In genomic region chr9:89908601-89909000, GRCm38 (mm10) we compare ENCODE assay signal across 7 mouse cellular contexts. TPM values are rescaled to one million over a fixed set of nuclear protein-coding genes. Genes with fewer than 3 reads are reported as not detected.
A peak's percentile ranks its signal among the peaks of the same experiment; 100 is the strongest.
DNase-seq lines count a peak whose midpoint lies in the region; ATAC-seq lines count a peak whose summit lies in the region.

No protein-coding gene starts in this region.

- ATAC-seq in hindbrain, embryonic 12.5 days (ENCODE audit: low FRiP score) = 0 out of 2 replicates have a peak, but pooled peaks have one; percentile 8
- ATAC-seq in neural tube, embryonic 14.5 days (ENCODE audit: low read depth) = 0 out of 2 replicates have a peak, but pooled peaks have one; percentile 12
- no peak for ATAC-seq in megakaryocyte-erythroid progenitor cell, adult 5-6 weeks (replicated peaks; ENCODE audit: low FRiP score, low TSS enrichment, poor library complexity, severe bottlenecking)

- H3K4me1 ChIP-seq in forebrain, embryonic 10.5 days = peaks cover 32% of the 10 kb centered on the region
- peaks cover 26% of the 10 kb centered on the region for H3K4me1 ChIP-seq in hindbrain, embryonic 12.5 days
- peaks cover 27% of the 10 kb centered on the region for H3K4me1 ChIP-seq in limb, embryonic 10.5 days
- peaks cover 2% of the 10 kb centered on the region; the same call in 1 of the 2 replicates for H3K4me1 ChIP-seq in neural tube, embryonic 14.5 days (ENCODE audit: control insufficient read depth, insufficient read depth, low read length)

- H3K9ac ChIP-seq in hindbrain, embryonic 12.5 days = peak overlapping the region; percentile 53
- H3K9ac ChIP-seq in neural tube, embryonic 14.5 days (replicated peaks; ENCODE audit: low read depth, low read length) = 0 out of 2 replicates have a peak overlapping the region, but pooled peaks have one; percentile 25

- WGBS in forebrain, embryonic 10.5 days = under 1% methylated on average over 32 of the region's 33 CpGs
- under 1% methylated on average over 33 of the region's 33 CpGs for WGBS in hindbrain, embryonic 12.5 days
- WGBS in limb, embryonic 10.5 days = under 1% methylated on average over 32 of the region's 33 CpGs
- WGBS in neural tube, embryonic 14.5 days = under 1% methylated on average over 33 of the region's 33 CpGs

- H3K4me2 ChIP-seq in hindbrain, embryonic 12.5 days (replicated peaks) = peak overlapping the region; percentile 88
- H3K4me2 ChIP-seq in neural tube, embryonic 14.5 days (ENCODE audit: low read depth, low read length) = peak overlapping the region; percentile 76

- DNase-seq in R1 (ENCODE audit: low read depth, low spot score) = peak; percentile 16
- peak; percentile 66 for DNase-seq in adrenal gland, postnatal 25 days
- DNase-seq in forebrain, embryonic 10.5 days (ENCODE audit: extremely low spot score, low spot score) = peak; percentile 34
- peak; percentile 66 for DNase-seq in limb, embryonic 10.5 days (ENCODE audit: low spot score)

- no peaks in the 10 kb centered on the region for H3K9me3 ChIP-seq in forebrain, embryonic 10.5 days
- no peaks in the 10 kb centered on the region for H3K9me3 ChIP-seq in hindbrain, embryonic 12.5 days (replicated peaks)
- no peaks in the 10 kb centered on the region for H3K9me3 ChIP-seq in limb, embryonic 10.5 days (replicated peaks)
- H3K9me3 ChIP-seq in neural tube, embryonic 14.5 days (ENCODE audit: control insufficient read depth, low read length) = no peaks in the 10 kb centered on the region

- no peak overlapping the region for H3K27ac ChIP-seq in forebrain, embryonic 10.5 days
- no peak overlapping the region for H3K27ac ChIP-seq in hindbrain, embryonic 12.5 days
- H3K27ac ChIP-seq in limb, embryonic 10.5 days = no peak overlapping the region
- no peak overlapping the region for H3K27ac ChIP-seq in neural tube, embryonic 14.5 days (ENCODE audit: low read depth, low read length)

- H3K36me3 ChIP-seq in forebrain, embryonic 10.5 days (replicated peaks) = no peaks in the 10 kb centered on the region
- H3K36me3 ChIP-seq in hindbrain, embryonic 12.5 days = no peaks in the 10 kb centered on the region
- no peaks in the 10 kb centered on the region for H3K36me3 ChIP-seq in limb, embryonic 10.5 days
- no peaks in the 10 kb centered on the region for H3K36me3 ChIP-seq in neural tube, embryonic 14.5 days (ENCODE audit: control insufficient read depth, insufficient read depth, low read length)

- peak overlapping the region; percentile 58 for H3K4me3 ChIP-seq in forebrain, embryonic 10.5 days
- H3K4me3 ChIP-seq in hindbrain, embryonic 12.5 days = peak overlapping the region; percentile 51
- H3K4me3 ChIP-seq in limb, embryonic 10.5 days = peak overlapping the region; percentile 57
- H3K4me3 ChIP-seq in neural tube, embryonic 14.5 days (ENCODE audit: low read depth, low read length) = peak overlapping the region; percentile 45

- peaks cover 88% of the 10 kb centered on the region for H3K27me3 ChIP-seq in forebrain, embryonic 10.5 days (ENCODE audit: poor library complexity, severe bottlenecking)
- peaks cover 85% of the 10 kb centered on the region for H3K27me3 ChIP-seq in hindbrain, embryonic 12.5 days
- peaks cover 83% of the 10 kb centered on the region for H3K27me3 ChIP-seq in limb, embryonic 10.5 days (ENCODE audit: low read depth, poor library complexity, severe bottlenecking)
- H3K27me3 ChIP-seq in neural tube, embryonic 14.5 days (ENCODE audit: control insufficient read depth, insufficient read depth, low read length) = peaks cover 51% of the 10 kb centered on the region

RNA-seq across cellular contexts. Expression of gene Rasgrf1, which starts 1.1 kb away (rescaled TPM):
- total RNA-seq in adrenal gland, postnatal 25 days (2021) = 14.8 and 15.4 TPM in 2 replicates
- not detected in 2 replicates for polyA plus RNA-seq in forebrain, embryonic 10.5 days (2016; fragmentation: Nextera tagmentation; extraction: Ambion mirVana)
- polyA plus RNA-seq in hindbrain, embryonic 12.5 days (2016; fragmentation: Nextera tagmentation; extraction: Ambion mirVana) = 0.84 and 0.90 TPM in 2 replicates
- 0.16 TPM in 1 of 2 replicates, not detected in the other for polyA plus RNA-seq in limb, embryonic 10.5 days (2016; fragmentation: Nextera tagmentation; extraction: Ambion mirVana)
- polyA plus RNA-seq in neural tube, embryonic 14.5 days (2014; fragmentation: Nextera tagmentation; extraction: Ambion mirVana) = 10.6 and 22.3 TPM in 2 replicates
- total RNA-seq in megakaryocyte-erythroid progenitor cell, adult 5-6 weeks (2014; fragmentation: Nextera tagmentation) = not detected in 2 replicates
- total RNA-seq in megakaryocyte-erythroid progenitor cell, adult 5-6 weeks (2017) = not detected in 2 replicates

Comparison
In these comparisons a context has a peak if more than half of its experiments do, and no peak if none do; other contexts are left out.
1. DNase-seq: peak in every context shown above with its lines; median percentile 66 in adrenal gland, postnatal 25 days; 66 in limb, embryonic 10.5 days; 34 in forebrain, embryonic 10.5 days; 16 in R1.